Mouse (Mus musculus) erythroblast, embryonic 14.5 days (primary cell): ENCODE results near the gene Ap2a2. TPM values are rescaled to one million over a fixed set of nuclear protein-coding genes. Genes with fewer than 3 reads are reported as not detected.

Source experiments
- H3K27me3 ChIP-seq: 2 replicates; pipeline ENCODE4 v1.6.1; 2012; ENCODE audit warnings: inconsistent platforms; ENCODE audit not compliant: control insufficient read depth
- H3K36me3 ChIP-seq: 2 replicates; pipeline ENCODE4 v1.6.1; 2012; ENCODE audit warnings: mild to moderate bottlenecking, inconsistent platforms; ENCODE audit not compliant: control insufficient read depth
- H3K4me1 ChIP-seq: 2 replicates; pipeline ENCODE4 v1.6.1; 2012; ENCODE audit warnings: inconsistent platforms; ENCODE audit not compliant: control insufficient read depth
- H3K4me3 ChIP-seq: replicated peaks from 2 replicates; pipeline ENCODE3; 2012; ENCODE audit warnings: moderate library complexity, mild to moderate bottlenecking, inconsistent platforms
- H3K9me3 ChIP-seq: 2 replicates; pipeline ENCODE4 v1.6.1; 2012; ENCODE audit warnings: low read length, inconsistent platforms, mixed read lengths; ENCODE audit not compliant: control insufficient read depth
- GATA1 ChIP-seq: IDR thresholded peaks from 2 replicates; pipeline ENCODE4 v1.6.1; 2012; ENCODE audit warnings: low read length, inconsistent platforms, mixed read lengths
- TAL1 ChIP-seq: IDR thresholded peaks from 3 replicates; pipeline ENCODE4 v1.6.1; 2012; ENCODE audit warnings: low read length, inconsistent platforms, mixed read lengths
- polyA plus RNA-seq: library from polyadenylated mRNA; stranded (reverse); fragments of >175 nt; gene quantifications from 2 replicates; pipeline ENCODE4 v1.2.3, GENCODE M21; 2012

Ap2a2 gene
- polyA plus RNA-seq, 1 experiment = 8.6 TPM

DNA sequence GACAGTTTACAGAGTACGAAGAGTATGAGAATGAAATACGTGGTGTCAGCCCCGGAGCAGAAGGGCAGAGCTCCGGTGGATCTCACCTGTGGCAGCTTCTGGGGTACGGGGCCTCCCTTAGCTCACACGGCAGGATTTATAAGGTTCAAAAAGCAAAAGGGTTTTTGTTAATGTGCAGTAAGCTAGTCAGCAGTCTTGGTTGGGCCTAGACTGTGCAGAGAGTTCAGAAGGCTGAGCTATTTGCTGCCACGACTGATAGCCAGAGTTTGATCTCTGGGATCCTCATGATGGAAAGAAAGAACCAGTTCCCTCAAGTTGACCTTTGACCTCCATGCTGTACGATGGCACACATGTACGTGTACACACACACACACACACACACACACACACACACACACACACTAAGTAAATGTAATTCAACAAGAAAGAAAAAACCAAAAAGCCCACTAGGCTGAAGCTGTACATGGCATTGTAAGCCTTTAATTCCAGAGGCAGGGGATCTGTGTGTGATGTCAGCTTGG, 7.4 kb downstream of the Ap2a2 start:
- TF ChIP-seq TAL1 = no peak
- no peak for TF ChIP-seq GATA1
- Histone ChIP-seq H3K9me3 (no peaks in the 10 kb centered on the region), H3K4me1 (peaks cover 80% of the 10 kb centered on the region), H3K4me3 (no peak overlapping the region), H3K27me3 (no peaks in the 10 kb centered on the region), H3K36me3 (peaks cover 89% of the 10 kb centered on the region)

- H3K4me3 ChIP-seq = no peak overlapping the region
- H3K4me1 ChIP-seq = peaks cover 76% of the 10 kb centered on the region
- H3K36me3 ChIP-seq = peaks cover 87% of the 10 kb centered on the region
- no peaks in the 10 kb centered on the region for H3K9me3 ChIP-seq
- TF ChIP-seq GATA1 (no peak), TAL1 (no peak)
- no peaks in the 10 kb centered on the region for H3K27me3 ChIP-seq
Measured at GRCm38 (mm10) chr7:141569916-141570315, 7.9 kb downstream of the Ap2a2 start.

DNA sequence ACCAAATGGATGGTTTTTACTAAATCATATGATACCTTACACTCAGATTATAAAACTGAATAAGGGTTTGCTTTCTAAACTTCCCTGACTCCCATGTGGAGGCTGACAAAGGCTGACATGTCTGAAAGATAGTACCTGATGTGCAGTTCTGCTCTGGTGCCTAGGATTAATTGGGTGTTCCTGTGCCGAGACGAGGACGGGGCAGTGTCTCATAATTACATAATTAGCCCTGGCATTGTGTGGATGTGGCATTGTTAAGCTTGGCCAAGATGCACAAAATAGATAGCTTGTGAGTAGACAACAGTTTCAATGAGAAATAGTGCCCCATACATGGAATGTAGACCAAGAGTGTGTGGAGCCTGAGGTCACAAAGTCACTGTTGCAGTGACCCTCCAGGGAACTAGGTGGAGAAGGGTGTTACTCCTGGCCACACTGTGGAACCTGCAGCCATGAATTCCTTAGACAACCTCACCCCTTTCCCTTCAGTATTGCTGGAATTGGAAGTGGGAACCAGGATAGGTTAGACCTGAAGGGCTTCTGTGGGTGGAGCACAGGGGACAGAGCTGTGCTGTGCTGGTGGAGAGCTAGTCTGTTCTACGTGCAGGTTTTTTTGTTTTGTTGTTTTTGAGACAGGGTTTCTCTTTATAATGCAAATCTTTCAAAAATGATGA, 8.8 kb downstream of the Ap2a2 start:
- Histone ChIP-seq H3K4me1 (peaks cover 68% of the 10 kb centered on the region), H3K36me3 (peaks cover 82% of the 10 kb centered on the region), H3K9me3 (no peaks in the 10 kb centered on the region), H3K27me3 (no peaks in the 10 kb centered on the region), H3K4me3 (no peak overlapping the region)
- no peak for TF ChIP-seq GATA1
- no peak for TF ChIP-seq TAL1

GRCm38 (mm10) chr7:141574041-141574440, 12.1 kb downstream of the Ap2a2 start:
- H3K36me3 ChIP-seq = peaks cover 84% of the 10 kb centered on the region
- TF ChIP-seq TAL1 = no peak
- TF ChIP-seq GATA1 = no peak
- no peaks in the 10 kb centered on the region for H3K9me3 ChIP-seq
- H3K27me3 ChIP-seq = no peaks in the 10 kb centered on the region
- no peak overlapping the region for H3K4me3 ChIP-seq
- peaks cover 75% of the 10 kb centered on the region for H3K4me1 ChIP-seq

DNA sequence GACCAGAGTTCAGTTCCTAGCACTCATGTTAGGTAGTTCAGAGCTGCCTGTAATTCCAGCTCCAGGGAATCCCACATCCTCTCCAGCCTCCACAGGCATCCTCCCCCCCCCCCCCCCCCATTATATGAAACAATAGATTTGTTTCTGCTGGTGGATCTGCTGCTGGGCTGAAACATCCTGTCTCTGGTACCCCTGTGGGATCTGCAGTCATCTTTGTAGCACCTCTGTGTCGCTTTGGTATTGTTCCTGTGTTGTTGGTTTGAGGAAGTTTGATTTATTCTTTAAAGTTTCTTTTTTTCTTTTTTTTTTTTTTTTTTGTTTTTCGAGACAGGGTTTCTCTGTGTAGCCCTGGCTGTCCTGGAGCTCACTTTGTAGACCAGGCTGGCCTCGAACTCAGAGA, 13.5 kb downstream of the Ap2a2 start:
- no peak overlapping the region for H3K4me3 ChIP-seq
- peaks cover 84% of the 10 kb centered on the region for H3K36me3 ChIP-seq
- no peaks in the 10 kb centered on the region for H3K9me3 ChIP-seq
- no peak for TF ChIP-seq GATA1
- TF ChIP-seq TAL1 = no peak
- H3K27me3 ChIP-seq = no peaks in the 10 kb centered on the region
- peaks cover 78% of the 10 kb centered on the region for H3K4me1 ChIP-seq

- Histone ChIP-seq H3K36me3 (peaks cover 91% of the 10 kb centered on the region), H3K27me3 (no peaks in the 10 kb centered on the region), H3K9me3 (no peaks in the 10 kb centered on the region), H3K4me3 (no peak overlapping the region), H3K4me1 (peaks cover 86% of the 10 kb centered on the region)
- TF ChIP-seq GATA1 = no peak
- no peak for TF ChIP-seq TAL1
Measured at GRCm38 (mm10) chr7:141577801-141578200, 15.8 kb downstream of the Ap2a2 start.

DNA sequence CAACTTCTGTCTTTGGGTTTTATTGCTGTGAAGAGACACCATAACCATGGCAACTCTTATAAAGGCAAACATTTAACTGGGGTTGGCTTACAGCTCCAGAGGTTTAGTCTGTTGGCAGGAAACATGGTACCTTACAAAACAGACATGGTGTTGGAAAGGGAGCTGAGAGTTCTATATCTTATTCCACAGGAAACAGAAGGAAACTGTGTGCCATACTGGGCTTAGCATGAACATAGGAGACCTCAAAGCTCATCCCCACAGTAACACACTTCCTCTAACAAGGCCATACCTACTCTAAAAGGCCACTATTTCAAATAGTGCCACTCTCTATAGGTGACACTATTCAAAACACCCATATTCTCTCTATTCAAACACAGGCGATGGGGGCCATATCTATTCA, 16.5 kb downstream of the Ap2a2 start:
- Histone ChIP-seq H3K4me3 (no peak overlapping the region), H3K4me1 (peaks cover 86% of the 10 kb centered on the region), H3K27me3 (no peaks in the 10 kb centered on the region), H3K9me3 (no peaks in the 10 kb centered on the region), H3K36me3 (peaks cover 90% of the 10 kb centered on the region)
- TF ChIP-seq TAL1 = no peak
- TF ChIP-seq GATA1 = no peak

DNA sequence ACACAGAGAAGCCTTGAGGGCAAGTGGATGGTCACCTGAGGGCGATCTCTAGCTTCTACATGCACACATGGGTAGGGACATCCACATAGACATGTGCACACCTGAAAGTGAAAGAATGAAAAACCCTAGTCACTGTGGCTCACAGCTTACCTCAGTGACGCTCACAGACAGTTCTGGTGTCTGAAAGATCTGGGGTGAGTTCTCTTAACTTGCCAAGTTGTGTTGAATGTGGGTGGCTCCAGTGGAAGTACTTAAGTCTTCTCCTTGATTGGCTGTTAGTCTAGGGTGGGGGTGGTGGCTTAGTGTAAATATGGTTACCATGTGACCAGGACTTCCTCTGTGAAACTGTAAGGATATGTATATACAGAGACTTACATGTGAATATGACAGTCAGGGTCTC, 17.0 kb downstream of the Ap2a2 start:
- Histone ChIP-seq H3K4me3 (no peak overlapping the region), H3K27me3 (no peaks in the 10 kb centered on the region), H3K4me1 (peaks cover 85% of the 10 kb centered on the region), H3K9me3 (no peaks in the 10 kb centered on the region), H3K36me3 (peaks cover 85% of the 10 kb centered on the region)
- TF ChIP-seq TAL1 = no peak
- TF ChIP-seq GATA1 = no peak

DNA sequence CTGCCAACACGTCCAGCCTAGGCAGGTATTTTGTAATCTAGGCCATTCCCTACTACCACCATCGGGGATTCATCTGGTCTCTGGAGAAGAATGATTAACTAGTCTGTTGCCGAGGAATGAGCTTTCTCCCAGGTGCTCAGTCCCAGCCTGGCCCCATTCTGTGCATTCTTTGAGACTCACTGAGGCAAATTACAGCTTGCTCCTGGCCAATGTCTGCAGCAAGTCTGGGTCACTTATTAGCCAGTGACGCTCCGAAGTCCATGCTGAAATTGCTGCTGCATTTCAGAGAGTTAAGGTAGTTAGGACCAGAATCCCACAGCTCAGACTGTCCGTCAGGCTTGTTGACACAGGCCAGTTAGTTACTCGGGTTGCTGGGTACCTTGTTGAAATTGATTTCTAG, 19.4 kb downstream of the Ap2a2 start:
- peaks cover 98% of the 10 kb centered on the region for H3K4me1 ChIP-seq
- no peaks in the 10 kb centered on the region for H3K9me3 ChIP-seq
- peaks cover 85% of the 10 kb centered on the region for H3K36me3 ChIP-seq
- no peak overlapping the region for H3K4me3 ChIP-seq
- H3K27me3 ChIP-seq = no peaks in the 10 kb centered on the region
- TF ChIP-seq GATA1 (no peak), TAL1 (no peak)
